Mouse (Mus musculus) liver, postnatal 0 days (tissue): Measurements from ENCODE around the gene Asic1. TPM values are rescaled to one million over a fixed set of nuclear protein-coding genes. Genes with fewer than 3 reads are reported as not detected.

Experiments used
- ATAC-seq: fragments of 200-750 bp; cut with Nextera tagmentation; 2 replicates; pipeline ENCODE4 v1.8.0; 2017; ENCODE audit warnings: mild to moderate bottlenecking, moderate library complexity
- DNase-seq: peaks from one replicate; pipeline ENCODE4 v3.0.0-alpha.2; 2016
- H3K27ac ChIP-seq: fragments of 300-500 bp; sonication (generic); 2 replicates; pipeline ENCODE4 v1.5.1; 2014; ENCODE audit warnings: antibody characterized with exemption, moderate library complexity, mild to moderate bottlenecking, low read depth
- H3K27me3 ChIP-seq: fragments of 300-500 bp; sonication (generic); 2 replicates; pipeline ENCODE4 v1.6.1; 2014; ENCODE audit warnings: low read length, control low read depth, mixed read lengths; ENCODE audit not compliant: insufficient read depth
- H3K36me3 ChIP-seq: fragments of 300-500 bp; sonication (generic); replicated peaks from 2 replicates; pipeline ENCODE4 v1.6.1; 2014; ENCODE audit warnings: mild to moderate bottlenecking, control low read depth, low read length, moderate library complexity, mixed read lengths; ENCODE audit not compliant: insufficient read depth
- H3K4me1 ChIP-seq: fragments of 300-500 bp; sonication (generic); 2 replicates; pipeline ENCODE4 v1.6.1; 2014; ENCODE audit warnings: antibody characterized with exemption, mild to moderate bottlenecking, control low read depth; ENCODE audit not compliant: insufficient read depth
- H3K4me2 ChIP-seq: fragments of 300-500 bp; sonication (generic); 2 replicates; pipeline ENCODE4 v1.6.1; 2014; ENCODE audit warnings: low read depth, mild to moderate bottlenecking, low read length, moderate library complexity, mixed read lengths
- H3K4me3 ChIP-seq: fragments of 300-500 bp; sonication (generic); 2 replicates; pipeline ENCODE4 v1.5.1; 2014; ENCODE audit warnings: low read depth, low read length
- H3K9ac ChIP-seq: fragments of 300-500 bp; sonication (generic); replicated peaks from 2 replicates; pipeline ENCODE4 v1.6.1; 2014; ENCODE audit warnings: mild to moderate bottlenecking, moderate library complexity
- H3K9me3 ChIP-seq: fragments of 300-500 bp; sonication (generic); 2 replicates; pipeline ENCODE4 v1.6.1; 2016; ENCODE audit warnings: mild to moderate bottlenecking, control low read depth, low read length, mixed read lengths
- CTCF ChIP-seq: sonication (generic); IDR thresholded peaks from 2 replicates; pipeline ENCODE4 v1.5.1; 2016; ENCODE audit warnings: antibody characterized with exemption, low read depth
- EP300 ChIP-seq: IDR thresholded peaks from 2 replicates; pipeline ENCODE4 v1.6.1; 2016; ENCODE audit warnings: antibody characterized with exemption, low read depth, mild to moderate bottlenecking
- WGBS: fragments of 180-500 bp; shearing (Covaris S2); extraction: QIAGEN DNeasy Blood & Tissue Kit; methylation state at CpG from one replicate; pipeline ENCODE4 v1.1.7; 2014; ENCODE audit not compliant: insufficient replicate concordance; 5-methylcytosine and 5-hydroxymethylcytosine counted together
- polyA plus RNA-seq: library from polyadenylated mRNA; unstranded; fragments of >200 nt; fragmentation: Nextera tagmentation; extraction: Ambion mirVana; gene quantifications from 2 replicates; pipeline ENCODE4 v1.2.1, GENCODE M21; 2015

Asic1 gene
- polyA plus RNA-seq, 1 experiment from 2014 or later = 0.38 TPM

DNA sequence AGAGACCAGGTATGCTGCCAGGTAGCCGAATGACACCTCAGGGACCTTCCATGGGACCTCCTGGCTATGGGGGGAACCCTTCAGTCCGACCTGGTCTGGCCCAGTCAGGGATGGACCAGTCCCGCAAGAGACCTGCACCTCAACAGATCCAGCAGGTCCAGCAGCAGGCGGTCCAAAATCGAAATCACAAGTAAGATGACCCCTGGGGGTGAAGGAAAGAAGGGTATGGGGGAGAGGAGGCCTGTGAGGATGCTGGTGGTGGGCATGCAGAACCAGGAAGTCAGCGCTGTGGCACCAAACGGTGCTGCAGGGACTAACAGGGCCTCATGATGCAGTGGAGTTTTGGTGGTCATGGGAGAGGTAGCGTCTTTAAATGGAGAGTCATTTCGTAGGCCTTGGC, 32.9 kb downstream of the Asic1 start:
- no peaks in the 10 kb centered on the region for H3K9me3 ChIP-seq
- DNase-seq (no peak), ATAC-seq (no peak)
- no peak for TF ChIP-seq EP300
- no peak for TF ChIP-seq CTCF
- H3K4me1 ChIP-seq = peaks cover 17% of the 10 kb centered on the region
- H3K36me3 ChIP-seq = peaks cover 17% of the 10 kb centered on the region
- H3K4me2 ChIP-seq = peak overlapping the region; percentile 78; the same call in 1 of the 2 replicates
- peak overlapping the region; percentile 92; the same call in 1 of the 2 replicates for H3K4me3 ChIP-seq
- WGBS = 73% methylated on average over 9 of the region's 9 CpGs
- H3K9ac ChIP-seq = no peak overlapping the region
- peak overlapping the region; percentile 98; the same call in 1 of the 2 replicates for H3K27ac ChIP-seq
- no peaks in the 10 kb centered on the region for H3K27me3 ChIP-seq

- no peak for DNase-seq
- Histone ChIP-seq H3K9me3 (no peaks in the 10 kb centered on the region), H3K27me3 (no peaks in the 10 kb centered on the region), H3K27ac (no peak overlapping the region), H3K4me2 (no peak overlapping the region), H3K9ac (no peak overlapping the region), H3K36me3 (peaks cover 21% of the 10 kb centered on the region), H3K4me3 (no peak overlapping the region), H3K4me1 (peaks cover 14% of the 10 kb centered on the region)
- WGBS = 73% methylated on average over 5 of the region's 5 CpGs
- TF ChIP-seq CTCF = no peak
- no peak for TF ChIP-seq EP300
- no peak for ATAC-seq
Observed at GRCm38 (mm10) chr15:99703676-99704040, 33.5 kb downstream of the Asic1 start.

GRCm38 (mm10) chr15:99704041-99704681, 34.0 kb downstream of the Asic1 start:
- Histone ChIP-seq H3K9ac (no peak overlapping the region), H3K27ac (no peak overlapping the region), H3K4me2 (no peak overlapping the region), H3K36me3 (peaks cover 26% of the 10 kb centered on the region), H3K4me3 (no peak overlapping the region), H3K27me3 (no peaks in the 10 kb centered on the region), H3K4me1 (peaks cover 14% of the 10 kb centered on the region), H3K9me3 (no peaks in the 10 kb centered on the region)
- WGBS = 62% methylated on average over 23 of the region's 23 CpGs
- TF ChIP-seq CTCF (no peak), EP300 (no peak)
- no peak for DNase-seq
- no peak for ATAC-seq

GRCm38 (mm10) chr15:99704881-99705280, 34.7 kb downstream of the Asic1 start:
- H3K4me2 ChIP-seq = no peak overlapping the region
- H3K27me3 ChIP-seq = no peaks in the 10 kb centered on the region
- H3K9me3 ChIP-seq = no peaks in the 10 kb centered on the region
- H3K36me3 ChIP-seq = peaks cover 34% of the 10 kb centered on the region
- no peak overlapping the region for H3K4me3 ChIP-seq
- ATAC-seq (no peak), DNase-seq (no peak)
- no peak overlapping the region for H3K9ac ChIP-seq
- 69% methylated on average over 7 of the region's 7 CpGs for WGBS
- H3K4me1 ChIP-seq = peaks cover 14% of the 10 kb centered on the region
- no peak for TF ChIP-seq CTCF
- no peak overlapping the region for H3K27ac ChIP-seq

DNA sequence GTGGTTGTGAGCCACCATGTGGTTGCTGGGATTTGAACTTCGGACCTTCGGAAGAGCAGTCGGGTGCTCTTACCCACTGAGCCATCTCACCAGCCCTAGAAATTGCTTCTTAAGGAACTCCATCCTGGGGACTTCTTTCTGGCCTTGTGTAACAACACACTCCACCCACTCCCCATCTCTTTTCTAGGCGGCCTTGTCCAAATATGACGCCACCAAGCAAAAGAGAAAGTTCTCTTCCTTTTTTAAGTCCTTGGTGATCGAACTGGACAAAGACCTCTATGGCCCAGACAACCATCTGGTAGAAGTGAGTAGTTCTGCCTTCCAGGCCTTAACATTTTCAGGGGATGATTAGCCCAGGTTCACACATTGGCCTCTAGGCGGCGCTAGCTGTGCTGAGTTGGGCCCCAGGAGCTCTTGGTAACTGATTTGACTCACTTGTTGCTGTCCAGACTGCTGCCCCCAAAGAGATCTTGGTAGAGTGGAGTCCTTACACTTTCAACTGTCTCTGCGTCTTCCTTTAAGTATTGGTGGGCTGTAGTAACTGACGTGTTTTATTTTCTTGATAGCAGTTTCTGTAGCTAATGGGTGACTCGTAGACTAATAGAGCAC, 35.4 kb downstream of the Asic1 start, which contains the start of gene Gm17349:
Gene Gm17349, minus strand, starts transcription at position 51 of the 609 bp plus-strand sequence.
- Histone ChIP-seq H3K27me3 (no peaks in the 10 kb centered on the region), H3K4me3 (no peak within 1 kb of the TSS), H3K9me3 (no peaks in the 10 kb centered on the region), H3K36me3 (peaks cover 34% of the 10 kb centered on the region), H3K27ac (no peak within 1 kb of the TSS), H3K9ac (no peak within 1 kb of the TSS), H3K4me2 (no peak within 1 kb of the TSS), H3K4me1 (peaks cover 12% of the 10 kb centered on the region)
- DNase-seq = peak; percentile 80
- WGBS = 64% methylated on average over 11 of the region's 11 CpGs
- TF ChIP-seq EP300 (no peak), CTCF (peak; percentile 93)
- ATAC-seq = no peak

DNA sequence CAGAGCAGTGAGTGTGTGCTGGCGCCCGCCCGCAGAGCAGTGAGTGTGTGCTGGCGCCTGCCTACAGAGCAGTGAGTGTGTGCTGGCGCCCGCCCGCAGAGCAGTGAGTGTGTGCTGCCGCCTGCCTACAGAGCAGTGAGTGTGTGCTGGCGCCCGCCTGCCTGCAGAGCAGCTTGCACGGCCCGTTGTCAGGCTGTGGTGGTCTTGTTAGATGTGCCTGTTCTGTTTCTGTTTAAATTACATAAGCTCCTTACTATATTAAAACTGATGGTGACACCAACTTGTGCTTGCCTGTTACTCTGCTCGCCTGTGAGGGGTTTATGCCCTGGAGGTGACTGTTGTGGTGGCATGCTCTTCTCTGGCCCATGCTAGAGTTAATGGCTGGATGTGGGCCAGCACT, 38.0 kb downstream of the Asic1 start:
- Histone ChIP-seq H3K4me3 (no peak overlapping the region), H3K36me3 (peaks cover 49% of the 10 kb centered on the region), H3K27ac (no peak overlapping the region), H3K4me1 (peaks cover 16% of the 10 kb centered on the region), H3K4me2 (no peak overlapping the region), H3K27me3 (no peaks in the 10 kb centered on the region), H3K9me3 (no peaks in the 10 kb centered on the region), H3K9ac (no peak overlapping the region)
- DNase-seq (no peak), ATAC-seq (no peak)
- TF ChIP-seq EP300 (no peak), CTCF (no peak)
- WGBS = 91% methylated on average over 13 of the region's 13 CpGs
